Mouse (Mus musculus): ENCODE results near the gene Odf2.

The Odf2 gene

GRCm38 (mm10) chr2:29934906-29935599 lies 46.0 kb downstream of the Odf2 start, which contains the start of gene Gle1:
TSS of gene Gle1 (plus strand) at chr2:29935426.
- peak; percentile 90 for DNase-seq (ENCODE audit: low read depth)

GRCm38 (mm10) chr2:29940073-29940472 lies 51.1 kb downstream of the Odf2 start:
- DNase-seq (ENCODE audit: low read depth), result no peak

- DNase-seq (ENCODE audit: low read depth), result no peak
These were observed 51.8 kb downstream of the Odf2 start for GRCm38 (mm10) chr2:29940826-29941225.

- DNase-seq (ENCODE audit: low read depth), result no peak
These were observed 55.7 kb downstream of the Odf2 start for GRCm38 (mm10) chr2:29944723-29945122.

GRCm38 (mm10) chr2:29948896-29949295 lies 59.9 kb downstream of the Odf2 start:
- no peak for DNase-seq (ENCODE audit: low read depth)

GRCm38 (mm10) chr2:29961246-29961645 lies 72.2 kb downstream of the Odf2 start:
- no peak for DNase-seq (ENCODE audit: low read depth)

GRCm38 (mm10) chr2:29964354-29965249 lies 75.6 kb downstream of the Odf2 start:
- no peak for DNase-seq (ENCODE audit: low read depth)

GRCm38 (mm10) chr2:29965250-29965843 lies 76.3 kb downstream of the Odf2 start, which contains the start of gene Sptan1:
TSS of gene Sptan1 (plus strand) at chr2:29965560.
- DNase-seq (ENCODE audit: low read depth), result peak; percentile 55

GRCm38 (mm10) chr2:29965906-29966305 lies 76.9 kb downstream of the Odf2 start:
- DNase-seq (ENCODE audit: low read depth), result no peak

- no peak for DNase-seq (ENCODE audit: low read depth)
These were observed 77.8 kb downstream of the Odf2 start for GRCm38 (mm10) chr2:29966826-29967225.

GRCm38 (mm10) chr2:29967768-29968167 lies 78.7 kb downstream of the Odf2 start:
- no peak for DNase-seq (ENCODE audit: low read depth)

GRCm38 (mm10) chr2:29968638-29969037 lies 79.6 kb downstream of the Odf2 start:
- DNase-seq (ENCODE audit: low read depth), result no peak

- peak; percentile 74 for DNase-seq (ENCODE audit: low read depth)
These were observed 83.0 kb downstream of the Odf2 start for GRCm38 (mm10) chr2:29971838-29972635.

GRCm38 (mm10) chr2:29973525-29973924 lies 84.5 kb downstream of the Odf2 start:
- no peak for DNase-seq (ENCODE audit: low read depth)

GRCm38 (mm10) chr2:29977307-29977706 lies 88.3 kb downstream of the Odf2 start:
- peak; percentile 34 for DNase-seq (ENCODE audit: low read depth)

GRCm38 (mm10) chr2:29980661-29981060 lies 91.6 kb downstream of the Odf2 start:
- DNase-seq (ENCODE audit: low read depth), result no peak

Measured in c-Kit-positive CD71-positive TER-119-negative erythroid progenitor cells, embryonic 14.5 days (primary cell).